Mouse (Mus musculus) heart, postnatal 0 days (tissue): Measurements from ENCODE around the gene S100a7a. TPM values are rescaled to one million over a fixed set of nuclear protein-coding genes. Genes with fewer than 3 reads are reported as not detected.

Experiments
- ATAC-seq: fragments of 200-750 bp; cut with Nextera tagmentation; 2 replicates; pipeline ENCODE4 v1.8.0; 2017; ENCODE audit warnings: low read depth, moderate number of reproducible peaks, moderate library complexity; ENCODE audit not compliant: insufficient read depth
- DNase-seq: peaks from one replicate; pipeline ENCODE4 v3.0.0-alpha.2; 2016; ENCODE audit warnings: low spot score
- H3K27ac ChIP-seq: fragments of 300-500 bp; sonication (generic); 2 replicates; pipeline ENCODE4 v1.5.1; 2014; ENCODE audit warnings: low read depth, mild to moderate bottlenecking
- H3K27me3 ChIP-seq: fragments of 300-500 bp; sonication (generic); 2 replicates; pipeline ENCODE4 v1.6.1; 2014; ENCODE audit warnings: low read length, mixed read lengths; ENCODE audit not compliant: control insufficient read depth, insufficient read depth
- H3K36me3 ChIP-seq: fragments of 300-500 bp; sonication (generic); replicated peaks from 2 replicates; pipeline ENCODE4 v1.6.1; 2014; ENCODE audit warnings: low read length, mixed read lengths; ENCODE audit not compliant: control insufficient read depth, insufficient read depth
- H3K4me1 ChIP-seq: fragments of 300-500 bp; sonication (generic); 2 replicates; pipeline ENCODE4 v1.6.1; 2014; ENCODE audit warnings: antibody characterized with exemption; ENCODE audit not compliant: control insufficient read depth, insufficient read depth
- H3K4me2 ChIP-seq: fragments of 300-500 bp; sonication (generic); 2 replicates; pipeline ENCODE4 v1.6.1; 2014; ENCODE audit warnings: low read depth, mild to moderate bottlenecking, low read length, moderate library complexity
- H3K4me3 ChIP-seq: fragments of 300-500 bp; sonication (generic); 2 replicates; pipeline ENCODE4 v1.5.1; 2014; ENCODE audit warnings: low read depth, low read length
- H3K9ac ChIP-seq: fragments of 300-500 bp; sonication (generic); replicated peaks from 2 replicates; pipeline ENCODE4 v1.6.1; 2014; ENCODE audit warnings: low read depth, low read length, mixed read lengths
- H3K9me3 ChIP-seq: fragments of 300-500 bp; sonication (generic); replicated peaks from 2 replicates; pipeline ENCODE4 v1.6.1; 2016; ENCODE audit warnings: low read length; ENCODE audit not compliant: control insufficient read depth
- CTCF ChIP-seq: IDR thresholded peaks from 2 replicates; pipeline ENCODE4 v1.5.1; 2016; ENCODE audit warnings: antibody characterized with exemption, control low read depth, low read depth
- EP300 ChIP-seq: IDR thresholded peaks from 2 replicates; pipeline ENCODE4 v1.6.1; 2016; ENCODE audit warnings: antibody characterized with exemption, low read depth
- WGBS: fragments of 180-500 bp; shearing (Covaris S2); extraction: QIAGEN DNeasy Blood & Tissue Kit; methylation state at CpG from one replicate; pipeline ENCODE4 v1.1.7; 2014; 5-methylcytosine and 5-hydroxymethylcytosine counted together
- polyA plus RNA-seq: library from polyadenylated mRNA; unstranded; fragments of >200 nt; fragmentation: Nextera tagmentation; extraction: Ambion mirVana; gene quantifications from 2 replicates; pipeline ENCODE4 v1.2.1, GENCODE M21; 2015
- total RNA-seq: library from RNA; depleted of rRNA; stranded (reverse); fragments of >200 nt; gene quantifications from 2 replicates; pipeline ENCODE4 v1.2.3, GENCODE M21; 2014; ENCODE audit warnings: low replicate concordance

S100a7a gene
- total and polyA plus RNA-seq, 2 experiments from 2014 or later: not detected

DNA sequence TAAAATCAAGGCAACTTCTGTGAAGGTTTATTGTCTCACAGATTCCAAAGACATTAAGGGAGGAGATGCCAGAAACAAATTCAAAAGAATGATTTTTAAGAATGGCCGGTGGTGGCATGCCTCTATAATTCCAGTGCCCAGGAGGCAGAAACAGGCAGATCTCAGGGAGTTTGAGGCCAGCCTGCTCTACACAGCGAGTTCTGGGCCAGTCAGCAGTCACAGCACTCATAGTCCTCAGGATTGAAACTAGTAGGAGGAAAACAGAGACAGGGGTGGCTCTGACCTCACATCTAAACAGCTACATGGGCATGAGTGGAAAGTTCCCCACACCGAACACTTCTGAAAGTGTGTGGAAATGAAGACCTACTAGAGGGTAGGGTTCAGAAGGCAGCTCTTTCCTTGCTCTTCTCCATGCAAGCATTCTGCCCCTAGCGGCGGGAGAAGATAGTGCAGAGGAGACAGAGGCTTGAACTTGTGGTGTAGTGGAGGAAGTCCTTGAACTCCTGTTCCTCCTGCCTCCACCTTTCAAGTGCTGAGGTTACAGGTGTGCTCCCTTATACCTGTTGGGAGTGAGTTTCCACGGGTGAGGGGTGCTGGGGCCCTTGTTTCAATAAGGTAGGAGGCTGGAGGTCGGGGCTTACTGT lies 14.2 kb upstream of the S100a7a start:
- no peak for ATAC-seq
- no peaks in the 10 kb centered on the region for H3K4me1 ChIP-seq
- WGBS: 49% methylated on average over 7 of the region's 7 CpGs

DNA sequence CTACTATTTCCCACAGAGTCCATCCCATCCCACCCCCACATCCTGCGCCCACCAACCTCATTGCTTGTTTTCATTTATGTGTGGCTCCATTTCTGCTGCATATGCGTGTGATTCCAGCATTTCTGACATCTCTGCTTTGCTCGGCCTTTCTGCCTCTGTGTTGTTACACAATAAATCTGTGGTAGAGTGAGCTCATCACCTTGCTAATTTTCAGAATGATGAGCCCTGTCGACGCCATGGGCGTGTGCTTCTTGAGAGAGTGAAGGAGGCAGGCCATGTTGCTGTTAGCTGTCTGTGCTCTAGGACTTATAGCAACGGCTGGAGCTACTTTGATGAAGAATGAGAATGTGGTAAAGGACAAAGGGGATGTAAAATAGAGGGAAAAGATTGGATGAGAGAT lies 12.8 kb upstream of the S100a7a start:
- ATAC-seq (no peak), DNase-seq (no peak)
- no peak overlapping the region for H3K4me2 ChIP-seq
- no peaks in the 10 kb centered on the region for H3K4me1 ChIP-seq
- no peak overlapping the region for H3K27ac ChIP-seq
- WGBS: 66% methylated on average over 7 of the region's 7 CpGs
- no peaks in the 10 kb centered on the region for H3K27me3 ChIP-seq
- no peak overlapping the region for H3K4me3 ChIP-seq
- H3K36me3 ChIP-seq: no peaks in the 10 kb centered on the region
- no peaks in the 10 kb centered on the region for H3K9me3 ChIP-seq
- H3K9ac ChIP-seq: no peak overlapping the region
- no peak for TF ChIP-seq EP300
- no peak for TF ChIP-seq CTCF

More for the DNA sequence above, 14.2 kb upstream of the S100a7a start:
- Histone ChIP-seq H3K9ac (no peak overlapping the region), H3K4me3 (no peak overlapping the region), H3K4me2 (no peak overlapping the region), H3K36me3 (no peaks in the 10 kb centered on the region), H3K9me3 (no peaks in the 10 kb centered on the region), H3K27ac (no peak overlapping the region), H3K27me3 (no peaks in the 10 kb centered on the region)
- no peak for DNase-seq
- peak; percentile 64 for TF ChIP-seq CTCF
- TF ChIP-seq EP300: no peak

DNA sequence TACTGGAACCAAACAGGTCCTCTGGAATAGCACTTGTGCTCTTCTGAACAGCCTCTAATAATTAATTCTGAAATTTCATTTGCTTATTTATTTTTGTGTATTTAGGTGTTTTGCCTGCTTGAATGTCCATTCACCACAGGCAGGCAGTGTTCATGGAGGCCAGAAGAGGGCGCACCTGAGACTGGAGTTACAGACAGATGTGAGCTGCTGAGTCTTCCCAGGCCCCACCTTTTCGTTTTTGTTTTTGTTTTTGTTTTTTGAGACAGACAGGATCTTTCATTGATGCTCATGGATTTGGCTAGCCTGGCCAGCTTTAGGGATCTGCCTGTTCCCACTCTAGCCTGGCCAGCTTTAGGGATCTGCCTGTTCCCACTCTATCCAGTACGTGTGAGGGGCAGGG lies 9.6 kb upstream of the S100a7a start:
- no peak for DNase-seq
- 41% methylated on average over 3 of the region's 3 CpGs for WGBS

DNA sequence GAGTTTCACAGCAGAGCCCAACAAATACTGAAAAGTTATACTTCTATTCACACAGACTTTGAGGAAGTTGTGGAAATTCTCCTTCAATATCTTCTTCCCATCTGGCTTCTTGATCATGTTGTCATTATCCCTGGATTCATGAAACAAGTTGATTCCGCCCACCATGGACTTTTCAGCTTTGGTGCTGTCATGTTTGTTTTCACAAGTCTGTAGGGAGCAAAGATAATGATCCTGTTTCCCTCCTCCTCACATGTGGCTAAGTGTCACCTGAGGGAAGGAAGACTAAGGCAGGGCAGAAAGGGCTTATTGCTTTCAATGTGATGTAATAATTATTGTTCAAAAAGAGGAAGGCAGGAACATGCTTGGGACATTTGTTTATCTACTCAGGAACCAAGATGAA lies 6.5 kb upstream of the S100a7a start:
- no peak for DNase-seq
- H3K36me3 ChIP-seq: no peaks in the 10 kb centered on the region
- H3K27me3 ChIP-seq: no peaks in the 10 kb centered on the region
- no peaks in the 10 kb centered on the region for H3K9me3 ChIP-seq
- WGBS: 61% methylated on average over 1 of the region's 1 CpGs
- H3K27ac ChIP-seq: no peak overlapping the region
- H3K9ac ChIP-seq: no peak overlapping the region
- H3K4me1 ChIP-seq: no peaks in the 10 kb centered on the region
- no peak overlapping the region for H3K4me2 ChIP-seq
- no peak for TF ChIP-seq EP300
- TF ChIP-seq CTCF: no peak
- no peak for ATAC-seq
- no peak overlapping the region for H3K4me3 ChIP-seq

More for the DNA sequence above, 9.6 kb upstream of the S100a7a start:
- H3K9ac ChIP-seq: no peak overlapping the region
- no peaks in the 10 kb centered on the region for H3K4me1 ChIP-seq
- no peaks in the 10 kb centered on the region for H3K27me3 ChIP-seq
- H3K9me3 ChIP-seq: no peaks in the 10 kb centered on the region
- TF ChIP-seq CTCF (peak; percentile 47), EP300 (no peak)
- ATAC-seq: no peak
- H3K36me3 ChIP-seq: no peaks in the 10 kb centered on the region
- H3K27ac ChIP-seq: no peak overlapping the region
- no peak overlapping the region for H3K4me2 ChIP-seq
- no peak overlapping the region for H3K4me3 ChIP-seq

DNA sequence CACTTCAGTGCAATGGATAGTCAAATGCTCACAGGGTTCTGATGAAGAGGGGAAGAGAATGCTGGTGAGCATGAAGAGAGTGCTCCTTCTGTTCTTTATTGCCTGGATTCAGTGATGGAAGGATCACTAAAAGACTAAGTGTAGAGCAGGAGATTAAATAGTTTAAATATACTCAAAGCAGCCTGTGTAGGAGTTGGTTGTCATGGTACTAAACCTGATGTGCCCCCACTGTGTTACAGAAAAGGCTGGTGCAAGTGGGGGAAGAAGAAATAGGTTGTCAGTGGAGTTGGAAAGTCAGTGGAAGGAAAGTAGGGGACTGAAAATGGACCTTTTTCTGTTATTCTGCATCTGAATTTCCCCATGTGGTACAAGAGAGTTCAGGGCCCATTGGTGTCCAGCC lies 4.8 kb upstream of the S100a7a start:
- no peak for TF ChIP-seq EP300
- no peak for TF ChIP-seq CTCF

DNA sequence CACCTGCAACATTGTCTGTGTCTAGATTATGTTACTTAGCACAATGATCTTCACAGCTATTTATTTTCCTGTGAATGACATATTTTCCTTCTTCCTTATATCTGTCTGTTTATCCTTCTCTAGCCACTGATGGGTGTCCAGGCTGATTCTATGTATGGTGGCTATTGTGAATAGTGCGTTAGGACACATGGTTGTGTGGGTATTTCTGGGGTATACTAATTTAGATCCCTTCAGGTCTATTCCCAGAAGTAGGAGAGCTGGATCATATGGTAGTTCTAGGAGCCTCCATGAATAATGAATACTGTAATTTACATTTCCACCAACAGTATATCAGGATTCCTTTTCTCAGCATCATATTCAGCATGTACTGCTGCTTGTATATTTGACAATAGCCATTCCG lies 4.0 kb upstream of the S100a7a start:
- Histone ChIP-seq H3K36me3 (no peaks in the 10 kb centered on the region), H3K4me2 (no peak overlapping the region), H3K4me3 (no peak overlapping the region), H3K9ac (no peak overlapping the region), H3K9me3 (no peaks in the 10 kb centered on the region), H3K4me1 (no peaks in the 10 kb centered on the region), H3K27me3 (no peaks in the 10 kb centered on the region), H3K27ac (no peak overlapping the region)
- ATAC-seq: no peak
- 76% methylated on average over 2 of the region's 2 CpGs for WGBS
- DNase-seq: no peak
- no peak for TF ChIP-seq CTCF
- TF ChIP-seq EP300: no peak

More for the DNA sequence above, 4.8 kb upstream of the S100a7a start:
- no peaks in the 10 kb centered on the region for H3K9me3 ChIP-seq
- ATAC-seq (no peak), DNase-seq (no peak)
- H3K27me3 ChIP-seq: no peaks in the 10 kb centered on the region
- H3K4me1 ChIP-seq: no peaks in the 10 kb centered on the region
- H3K27ac ChIP-seq: no peak overlapping the region
- H3K4me2 ChIP-seq: no peak overlapping the region
- no peak overlapping the region for H3K9ac ChIP-seq
- H3K36me3 ChIP-seq: no peaks in the 10 kb centered on the region
- no peak overlapping the region for H3K4me3 ChIP-seq
